Mouse (Mus musculus): ENCODE results near the gene Sfxn2.

- no peak for TF ChIP-seq CTCF (IDR thresholded peaks at IDR 0.05; ENCODE audit: borderline replicate concordance, control insufficient read depth, extremely low read depth, insufficient read depth, low read length, poor library complexity)
- TF ChIP-seq POLR2A (IDR thresholded peaks at IDR 0.05; ENCODE audit: control insufficient read depth, extremely low read depth, insufficient read depth, low read length, poor library complexity), result no peak
Observed at GRCm38 (mm10) chr19:46537357-46537756, 35.8 kb upstream of the Sfxn2 start.

Data from thymus, adult 2 months (tissue).